Mouse (Mus musculus) urinary bladder, postnatal 25 days (tissue): ENCODE measurements around the gene Gm21996.
"Not testable (repeated sequence)": the region's sequence is repeated elsewhere in the genome, so short reads cannot be mapped to it uniquely, and the experiment has no call there.

Experiments
- DNase-seq: peaks from one replicate; pipeline ENCODE4 v3.0.0; 2022; ENCODE audit warnings: low spot score

Gene Gm21996

GRCm38 (mm10) chrY:89745432-89745831 lies at the start of gene Gm21996:
TSS of gene Gm21996 (minus strand) at chrY:89745532.
- not testable (repeated sequence) for DNase-seq
